Mouse (Mus musculus): ENCODE data around the gene Ankrd34b. TPM values are rescaled to one million over a fixed set of nuclear protein-coding genes. Genes with fewer than 3 reads are reported as not detected.

The Ankrd34b gene
- total RNA-seq, 2 experiments from 2014 or later, result not detected

Other genes starting within 250 kb of the Ankrd34b start
- not detected in 2 replicates for gene Gm20379, start 119.9 kb upstream of the Ankrd34b start, total RNA-seq (2015)
- not detected in 2 replicates for gene Gm20379, start 119.9 kb upstream of the Ankrd34b start, total RNA-seq (2017)
- gene Dhfr, start 71.2 kb upstream of the Ankrd34b start, total RNA-seq (2015), result 22.1 and 24.7 TPM in 2 replicates
- gene Dhfr, start 71.2 kb upstream of the Ankrd34b start, total RNA-seq (2017), result 21.5 and 22.6 TPM in 2 replicates
- 35.6 and 46.4 TPM in 2 replicates for gene Msh3, start 70.9 kb upstream of the Ankrd34b start, total RNA-seq (2015)
- 30.3 and 39.5 TPM in 2 replicates for gene Msh3, start 70.9 kb upstream of the Ankrd34b start, total RNA-seq (2017)
- gene Fam151b, start 58.1 kb downstream of the Ankrd34b start, total RNA-seq (2015), result 7.2 and 9.1 TPM in 2 replicates
- 5.6 and 7.1 TPM in 2 replicates for gene Fam151b, start 58.1 kb downstream of the Ankrd34b start, total RNA-seq (2017)
- 5.1 and 7.9 TPM in 2 replicates for gene Zfyve16, start 105.0 kb downstream of the Ankrd34b start, total RNA-seq (2015)
- gene Zfyve16, start 105.0 kb downstream of the Ankrd34b start, total RNA-seq (2017), result 4.7 and 7.1 TPM in 2 replicates
- not detected in 2 replicates for gene Spz1, start 150.3 kb downstream of the Ankrd34b start, total RNA-seq (2015)
- gene Spz1, start 150.3 kb downstream of the Ankrd34b start, total RNA-seq (2017), result not detected in 2 replicates
- 9.1 and 9.4 TPM in 2 replicates for gene Serinc5, start 185.2 kb downstream of the Ankrd34b start, total RNA-seq (2015)
- gene Serinc5, start 185.2 kb downstream of the Ankrd34b start, total RNA-seq (2017), result 5.9 TPM in 2 replicates

Data from megakaryocyte progenitor cell, adult 5-6 weeks (primary cell).